Mouse (Mus musculus) layer of hippocampus, postnatal 25 days (tissue): ENCODE measurements around the gene Afg3l1. TPM values are rescaled to one million over a fixed set of nuclear protein-coding genes. Genes with fewer than 3 reads are reported as not detected.
"Not testable (repeated sequence)": the region's sequence is repeated elsewhere in the genome, so short reads cannot be mapped to it uniquely, and the experiment has no call there.

Source experiments
- DNase-seq, 2 experiments: peaks; one replicate each; pipeline ENCODE4 v3.0.0; 2022; ENCODE audit warnings: mixed read lengths in 2 of 2, low spot score in 1 of 2; ENCODE audit errors: extremely low spot score in 1 of 2
- total RNA-seq, 2 experiments: library from RNA; stranded (reverse); gene quantifications; 2 replicates each; pipeline ENCODE4 v1.2.3; 2021

Gene Afg3l1
- total RNA-seq, 2 experiments from 2014 or later, result 28.1 to 30.6 TPM

DNA sequence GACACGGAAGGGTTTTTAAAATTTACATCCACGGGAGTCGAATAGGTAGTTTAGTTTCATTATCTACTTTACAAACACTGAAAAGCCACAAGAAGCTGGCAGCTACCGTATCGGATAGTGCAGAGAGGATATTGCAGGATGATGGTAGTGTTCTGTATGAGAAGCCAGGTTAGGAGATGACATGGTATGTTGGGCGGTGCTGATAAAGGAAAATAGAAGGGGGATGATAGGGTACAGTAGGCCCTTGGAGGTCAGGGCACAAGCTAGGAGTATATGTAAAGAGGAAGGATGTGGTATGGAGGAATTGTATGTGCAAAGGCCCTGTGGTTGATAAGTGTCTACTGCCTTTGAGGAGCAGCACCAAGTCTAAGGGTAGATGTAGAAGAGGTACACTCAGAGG lies 23.1 kb upstream of the Afg3l1 start:
- DNase-seq, result no peak

DNA sequence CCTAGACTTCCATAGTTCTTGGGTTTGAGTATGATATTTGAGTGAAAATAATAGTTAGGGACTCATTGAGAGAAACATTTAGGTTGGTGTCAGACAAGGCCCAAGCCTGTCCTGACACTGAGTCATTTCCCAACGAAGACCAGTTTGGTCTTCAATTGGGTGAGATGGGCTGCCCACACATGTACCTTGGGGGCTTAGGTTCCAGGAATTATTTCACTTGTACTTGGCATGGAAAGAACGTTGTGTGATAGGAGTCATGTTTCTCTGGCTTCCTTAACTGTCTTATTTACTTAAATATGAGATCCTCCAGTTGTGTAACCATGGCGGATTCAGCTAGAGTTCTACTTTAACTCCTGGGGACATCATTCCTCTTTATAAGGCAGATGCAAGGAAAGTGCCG lies 14.1 kb upstream of the Afg3l1 start:
- DNase-seq, result no peak

DNA sequence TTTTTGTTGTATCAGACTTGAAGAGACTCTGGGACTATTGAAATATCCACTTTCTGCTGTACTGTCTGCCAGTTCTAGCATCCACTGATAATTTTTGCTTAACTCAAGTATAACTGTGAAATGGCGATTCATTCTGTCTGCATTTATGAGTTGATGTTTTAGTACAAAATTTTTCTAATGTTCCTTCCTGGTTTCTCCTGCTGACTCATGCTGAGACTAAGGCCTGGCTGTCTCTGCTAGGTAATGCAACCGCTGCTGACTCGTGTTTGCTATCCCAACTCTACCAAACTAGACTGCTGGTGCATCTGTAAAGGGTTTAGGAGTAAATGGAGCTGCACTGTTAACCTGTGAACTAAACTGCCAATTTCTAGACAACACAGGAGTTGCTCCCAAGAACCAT lies 10.2 kb upstream of the Afg3l1 start:
- DNase-seq, result no peak

DNA sequence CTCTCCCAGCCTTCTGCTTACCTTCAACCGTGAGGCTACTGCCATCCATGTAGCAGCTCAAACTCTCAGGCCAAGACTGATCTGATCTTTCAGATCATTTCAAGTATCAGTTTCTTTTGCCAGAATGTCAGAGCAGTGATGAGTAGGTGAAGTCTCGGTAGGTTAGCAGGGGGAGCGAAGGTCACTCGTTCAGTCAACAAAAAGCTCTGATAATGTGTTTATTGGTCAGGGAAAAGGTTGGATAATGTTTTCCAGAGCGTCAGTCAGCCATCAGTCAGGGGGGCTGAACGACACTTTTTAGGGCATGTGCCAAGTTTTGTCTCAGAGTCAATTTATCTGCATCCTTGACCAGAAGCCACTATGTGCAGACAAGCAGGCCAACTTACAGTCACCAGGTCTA lies 4.7 kb upstream of the Afg3l1 start:
- not testable (repeated sequence) for DNase-seq

DNA sequence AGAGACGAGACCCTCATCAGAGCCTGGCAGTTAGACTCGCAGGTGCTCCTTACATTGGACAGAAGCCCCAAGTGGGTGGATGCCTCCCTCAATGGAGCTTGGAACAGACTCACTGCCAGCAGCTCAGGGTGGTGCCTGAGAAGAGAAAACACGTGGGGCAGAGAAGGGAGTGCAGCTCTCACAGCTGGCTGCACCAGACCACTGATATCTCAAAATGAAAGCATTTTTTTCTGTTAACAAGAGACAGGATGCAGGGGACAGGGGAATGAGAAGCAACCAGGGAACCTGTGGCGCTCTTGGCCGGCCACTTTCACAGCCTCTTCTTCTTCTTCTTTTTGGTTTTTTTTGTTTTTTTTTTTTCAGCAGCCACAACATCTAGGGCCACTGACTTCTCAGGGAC lies 3.2 kb upstream of the Afg3l1 start:
- not testable (repeated sequence) for DNase-seq

DNA sequence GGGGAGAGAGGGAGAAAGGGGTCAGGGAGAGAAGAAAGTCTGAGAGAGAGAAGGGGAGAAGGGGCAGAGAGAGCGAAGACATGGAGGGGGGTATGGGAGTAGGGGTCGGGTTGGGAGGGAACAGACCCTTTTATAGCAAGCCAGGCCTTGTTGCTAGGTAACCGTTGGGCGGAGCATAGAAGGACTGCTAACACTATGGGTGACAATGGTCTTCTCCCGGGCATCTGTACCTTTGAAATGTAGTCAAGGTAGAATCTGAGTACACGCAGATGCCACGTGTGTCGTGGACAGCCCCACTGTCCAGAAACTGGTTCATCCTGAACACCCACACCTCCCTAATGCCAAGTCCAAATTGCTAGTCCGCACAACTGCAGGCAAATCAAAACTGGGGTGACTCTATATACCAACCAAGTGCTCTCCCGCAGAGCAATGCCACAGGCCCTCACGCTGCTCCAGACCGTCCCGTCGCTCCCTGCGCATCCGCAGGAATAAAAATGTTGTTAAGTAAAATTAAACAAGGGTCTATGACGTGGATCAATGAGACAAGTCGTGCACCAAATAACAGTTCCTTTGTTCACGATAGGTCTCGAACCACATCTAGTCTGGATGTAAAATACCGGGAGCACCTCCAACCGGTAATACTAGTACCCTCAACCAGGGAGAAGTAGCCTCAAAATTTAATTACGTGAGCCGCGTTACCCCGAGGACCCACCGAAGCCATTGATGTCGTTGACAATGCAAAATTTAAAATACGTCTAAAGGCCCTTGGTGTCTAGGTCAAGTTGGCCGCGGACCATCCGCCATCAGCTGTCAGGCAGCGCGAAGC lies 579 bp upstream of the Afg3l1 start:
- peak; percentile 11 to 24 for DNase-seq

DNA sequence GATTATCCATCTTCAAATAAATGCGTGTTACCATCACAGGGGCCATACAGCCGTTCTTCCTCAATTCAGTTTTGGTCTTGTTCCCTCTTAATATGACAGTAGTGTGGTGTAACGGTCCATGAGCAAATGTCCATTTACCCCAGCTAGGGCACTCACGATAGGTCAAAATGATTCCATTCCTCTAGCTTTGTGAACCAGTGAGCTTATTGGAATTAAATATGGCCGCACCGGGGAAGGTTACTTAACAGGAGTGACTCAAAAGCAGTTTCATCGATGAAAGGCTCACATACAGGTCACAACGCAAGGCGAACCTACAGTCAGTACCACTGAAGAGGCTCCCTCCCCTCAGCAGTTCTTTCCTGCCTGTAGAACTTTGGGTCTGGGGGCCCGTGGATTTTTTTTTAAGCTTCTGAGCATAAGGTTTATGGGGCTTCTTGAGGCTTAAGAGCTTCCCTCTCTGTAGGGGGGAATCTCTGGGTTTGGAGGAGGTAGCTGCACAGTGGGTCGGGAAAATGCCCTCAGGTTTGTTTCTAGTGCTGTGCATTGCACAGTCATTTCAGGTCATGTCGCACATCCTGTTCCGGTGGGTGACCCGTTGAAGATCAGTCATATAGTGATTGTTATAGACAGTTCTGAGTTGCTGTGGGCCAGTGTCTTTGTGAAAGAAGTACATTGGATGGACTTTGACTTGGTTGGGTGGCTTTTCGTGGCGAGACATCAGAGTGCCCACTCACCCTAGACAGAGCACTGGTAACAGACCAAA lies 934 bp downstream of the Afg3l1 start:
- DNase-seq, result peak in 1 of 2 experiments; percentile 8

DNA sequence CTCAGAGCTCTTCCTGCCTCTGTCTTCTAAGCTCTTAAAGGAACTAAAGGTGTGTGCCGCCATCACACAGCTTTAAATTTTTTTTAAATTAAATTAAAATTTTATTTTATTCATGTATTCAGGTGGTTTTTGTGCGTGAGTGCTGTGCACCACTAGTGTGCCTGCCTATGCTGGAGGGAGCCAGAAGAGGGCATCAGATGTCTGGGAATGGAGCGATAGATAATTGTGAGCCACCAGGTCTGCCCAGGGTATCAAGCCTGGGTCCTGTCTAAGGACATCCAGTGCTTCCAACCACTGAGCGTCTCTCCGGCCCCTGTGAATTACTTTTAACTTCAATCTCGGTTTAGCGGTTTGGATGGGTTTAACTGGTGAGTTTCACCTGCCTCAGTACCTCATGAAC lies 4.9 kb downstream of the Afg3l1 start:
- no peak for DNase-seq

DNA sequence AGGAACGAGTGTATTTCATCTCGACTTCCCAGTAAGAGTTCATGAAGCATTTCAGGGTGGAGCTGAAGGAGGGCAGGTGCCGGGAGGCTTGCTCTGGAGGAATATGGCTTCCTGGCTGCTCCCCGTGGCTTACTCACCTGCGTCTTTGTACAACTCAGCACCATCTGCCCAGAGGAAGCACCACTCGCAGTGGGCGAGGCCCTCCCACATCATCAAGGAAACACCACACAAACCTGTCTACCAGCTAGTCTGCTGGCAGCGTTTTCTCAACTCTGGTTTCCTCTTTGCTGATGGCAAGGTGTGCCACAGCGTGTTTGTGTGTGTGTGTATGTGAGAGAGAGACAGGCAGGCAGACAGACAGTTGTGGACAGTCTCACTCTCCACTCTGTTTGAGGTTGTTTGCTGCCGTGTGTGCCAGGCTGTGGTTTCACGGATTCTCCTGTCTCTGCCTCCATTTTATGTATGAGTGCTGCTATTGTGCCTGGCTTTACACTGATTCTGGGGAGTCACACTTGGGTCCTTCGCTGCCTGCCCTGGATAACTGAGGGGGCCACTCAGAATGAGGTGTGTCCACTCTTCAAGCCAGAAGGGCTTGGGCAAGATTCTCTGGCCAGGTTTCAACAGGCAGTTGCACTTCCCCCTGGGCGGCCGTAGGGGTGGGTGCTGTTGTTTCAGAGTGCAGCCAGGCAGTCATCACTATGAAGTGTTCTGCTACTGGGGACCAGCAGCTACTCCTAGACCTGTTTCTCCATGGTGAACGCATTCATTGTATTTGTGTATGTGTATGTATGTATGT lies 13.8 kb downstream of the Afg3l1 start:
- no peak for DNase-seq

DNA sequence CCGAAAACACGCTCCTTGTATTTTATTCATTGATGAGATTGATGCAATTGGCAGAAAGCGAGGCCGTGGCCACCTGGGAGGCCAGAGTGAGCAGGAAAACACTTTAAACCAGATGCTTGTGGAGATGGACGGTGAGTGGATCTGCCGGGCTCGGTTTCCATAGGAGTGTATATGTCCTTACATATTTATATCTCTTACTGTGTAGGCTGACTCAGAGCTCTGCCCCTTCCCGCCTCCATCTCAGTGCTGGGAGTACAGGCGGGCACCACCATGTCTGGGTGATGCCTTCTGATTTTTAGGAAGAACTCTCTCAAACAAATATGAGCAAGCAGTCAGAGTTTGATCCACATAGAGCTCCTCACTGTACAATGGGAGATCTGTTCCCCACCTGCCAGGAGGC lies 15.2 kb downstream of the Afg3l1 start:
- DNase-seq, result no peak

DNA sequence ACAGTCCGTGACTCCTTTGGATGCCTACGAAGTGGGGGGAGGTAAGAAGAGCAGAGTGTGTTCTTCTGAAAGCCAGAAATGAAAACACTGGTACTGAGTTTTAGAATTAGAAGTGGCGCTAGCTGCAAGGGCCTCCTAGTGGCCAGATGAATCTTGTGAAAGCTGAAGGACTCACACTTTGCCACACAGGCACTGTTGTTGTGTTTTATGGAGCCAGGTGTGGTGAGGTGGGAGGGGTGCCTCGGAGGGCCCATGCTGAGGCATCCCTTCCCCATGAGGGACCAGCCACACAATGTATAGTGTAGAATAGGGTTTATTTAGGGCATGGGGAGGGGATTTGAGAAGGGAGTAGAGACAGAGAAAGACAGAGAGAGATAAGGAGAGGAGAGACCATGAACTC lies 20.0 kb downstream of the Afg3l1 start:
- no peak for DNase-seq

DNA sequence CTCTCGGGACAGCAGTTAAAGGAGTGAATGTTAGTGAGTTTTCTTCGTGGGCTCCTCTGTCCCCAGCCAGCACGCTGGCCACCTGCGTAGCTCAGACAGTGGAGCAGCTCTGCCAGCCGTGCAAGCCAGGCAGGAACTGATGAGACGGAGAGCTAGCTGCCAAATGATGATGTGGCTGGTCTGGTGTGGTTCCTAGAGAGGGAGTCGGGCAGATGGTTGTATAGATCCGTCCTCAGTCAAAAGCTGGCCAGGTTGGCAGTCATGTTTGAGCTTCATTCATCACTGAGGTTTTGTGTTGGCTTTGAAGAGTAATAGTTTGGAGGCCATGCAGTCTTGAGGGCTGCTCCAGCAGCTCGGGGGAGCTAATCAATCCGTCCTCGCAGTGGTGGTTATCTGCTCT lies 21.3 kb downstream of the Afg3l1 start:
- DNase-seq, result peak in 1 of 2 experiments; percentile 23

DNA sequence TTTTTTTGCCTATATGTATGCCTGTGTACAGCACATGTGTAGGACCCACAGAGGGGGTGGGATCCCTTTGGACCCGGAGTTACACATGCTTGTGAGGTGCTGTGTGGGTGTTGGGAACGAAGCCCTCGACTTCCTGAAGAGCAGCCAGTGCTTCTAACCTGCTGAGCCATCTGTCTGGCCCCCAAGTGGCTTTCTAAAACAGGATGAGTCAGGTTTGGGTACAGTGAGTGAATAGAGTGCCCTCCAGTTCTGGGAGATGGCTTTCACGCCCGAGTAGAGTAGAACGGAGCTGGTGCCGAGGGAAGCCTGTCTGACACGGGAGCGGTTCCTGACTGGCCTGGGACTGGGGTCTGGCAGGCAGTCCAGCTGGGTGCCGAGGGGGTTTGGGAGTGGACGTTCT lies 21.9 kb downstream of the Afg3l1 start:
- DNase-seq, result no peak

DNA sequence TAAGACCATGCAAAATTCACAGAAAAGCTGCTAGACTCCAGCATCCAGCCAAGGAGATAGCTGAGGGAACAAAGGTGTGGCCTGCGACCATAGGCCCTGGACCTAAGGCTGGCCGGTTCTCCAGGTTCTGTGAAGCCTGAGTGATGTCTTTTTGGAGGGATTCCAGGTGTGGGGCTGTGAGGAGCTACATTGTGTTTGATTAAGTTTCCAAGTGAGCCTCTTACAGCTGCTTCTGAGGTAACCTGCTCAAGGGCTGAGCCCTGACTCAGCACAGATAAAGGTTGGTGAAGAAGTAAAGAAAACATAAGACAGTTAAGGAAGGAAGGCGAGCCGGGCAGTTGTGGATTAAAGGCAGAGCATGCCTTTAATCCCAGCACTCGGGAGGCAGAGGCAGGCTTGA lies 24.5 kb downstream of the Afg3l1 start:
- DNase-seq, result no peak

DNA sequence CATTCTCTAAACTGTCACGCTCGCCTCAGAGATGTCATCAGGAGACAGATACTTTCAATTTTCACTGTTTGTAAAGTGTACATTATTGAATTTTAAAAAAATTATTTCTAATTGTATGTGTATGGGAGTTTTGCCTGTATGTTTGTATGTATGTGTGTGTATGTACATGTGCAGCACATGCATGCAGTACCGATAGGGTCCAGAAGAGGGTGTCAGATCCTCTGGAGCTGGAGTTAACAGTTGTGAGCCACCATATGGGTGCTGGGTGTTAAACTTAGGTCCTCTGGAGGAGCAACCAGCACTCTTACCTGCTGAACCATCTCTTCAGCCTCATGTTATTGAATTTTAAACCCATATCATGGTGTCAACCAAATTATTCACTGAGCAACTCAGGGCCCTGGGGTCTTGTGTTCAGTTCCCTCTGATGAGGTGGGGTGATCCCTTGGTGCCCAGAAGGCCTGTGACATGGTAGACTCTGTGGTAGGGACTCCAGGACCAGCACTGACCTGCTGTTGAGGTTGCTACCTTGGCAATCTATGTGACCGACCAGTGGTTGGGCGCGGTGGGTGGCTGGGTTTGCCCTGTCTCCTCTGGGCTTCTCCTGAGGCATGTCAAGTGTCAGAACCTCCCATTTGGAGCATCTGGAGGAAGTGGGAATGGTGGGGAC lies 26.2 kb downstream of the Afg3l1 start:
- DNase-seq, result no peak

DNA sequence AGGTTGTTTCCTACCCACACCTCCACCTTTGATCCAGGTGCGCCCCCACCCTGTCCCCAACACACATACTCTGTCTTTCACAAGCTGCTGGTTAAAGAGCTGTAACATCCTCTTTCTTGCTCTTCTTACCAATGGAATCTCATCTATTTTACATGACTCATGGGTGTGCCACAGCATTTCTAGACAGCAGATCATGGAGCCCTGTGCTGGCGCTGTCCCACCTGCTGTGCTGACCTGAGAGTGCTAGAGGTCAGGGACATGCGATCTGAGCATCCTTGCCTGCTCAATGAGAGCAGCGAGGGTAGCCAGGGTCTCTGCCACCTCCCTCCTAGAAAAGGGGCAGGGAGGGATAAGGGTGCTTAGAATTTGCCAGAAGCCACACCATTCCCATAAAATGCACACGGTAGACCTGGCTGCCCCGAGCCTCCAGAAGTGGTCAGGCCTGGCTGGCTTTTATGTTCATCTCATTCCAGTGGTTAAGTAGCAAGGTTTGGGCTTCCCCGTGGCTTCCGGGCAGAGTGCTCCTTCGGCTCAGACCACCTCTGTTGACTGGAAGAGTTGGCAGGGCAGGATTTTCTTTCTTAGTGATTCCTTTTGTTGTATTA lies 27.0 kb downstream of the Afg3l1 start:
- no peak for DNase-seq

DNA sequence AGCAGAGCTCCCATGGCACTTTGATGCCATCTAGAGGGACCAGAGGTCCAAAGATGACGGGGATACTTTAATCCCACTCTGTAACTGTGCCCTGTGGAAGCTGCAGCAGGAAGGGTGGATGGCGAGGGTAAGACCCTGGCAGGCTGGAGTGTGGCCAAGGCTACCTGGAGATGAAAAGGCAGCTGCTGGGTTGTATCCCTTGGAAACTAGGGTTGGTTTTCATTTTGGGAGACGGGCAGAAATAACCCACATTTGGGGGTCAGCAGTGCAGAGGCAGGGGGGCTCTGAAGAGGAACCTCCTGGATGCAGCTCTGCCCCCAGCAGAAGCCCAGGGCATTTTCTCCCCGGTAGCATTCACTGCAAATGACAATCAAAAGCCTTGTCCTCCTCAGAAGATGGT lies 27.6 kb downstream of the Afg3l1 start:
- DNase-seq, result no peak

DNA sequence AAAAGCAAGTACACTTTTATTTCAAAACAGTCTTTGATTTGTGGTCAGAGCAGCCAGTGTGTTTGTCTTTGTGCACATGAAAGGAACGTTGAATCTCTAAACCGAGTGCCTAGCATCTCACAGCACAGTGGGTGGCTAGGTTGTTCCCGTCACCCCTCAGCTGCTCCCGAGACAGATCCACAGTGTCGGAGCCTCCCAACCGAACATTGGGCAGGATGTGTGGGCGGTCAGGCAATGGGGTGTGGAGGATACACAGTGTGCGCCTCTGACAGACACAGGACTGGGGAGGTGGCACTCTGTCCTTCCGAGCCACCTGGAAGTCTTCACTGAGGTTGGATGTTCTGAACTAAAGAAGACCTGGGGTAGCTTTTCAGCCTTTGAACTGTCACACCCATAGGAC lies 28.0 kb downstream of the Afg3l1 start:
- no peak for DNase-seq

DNA sequence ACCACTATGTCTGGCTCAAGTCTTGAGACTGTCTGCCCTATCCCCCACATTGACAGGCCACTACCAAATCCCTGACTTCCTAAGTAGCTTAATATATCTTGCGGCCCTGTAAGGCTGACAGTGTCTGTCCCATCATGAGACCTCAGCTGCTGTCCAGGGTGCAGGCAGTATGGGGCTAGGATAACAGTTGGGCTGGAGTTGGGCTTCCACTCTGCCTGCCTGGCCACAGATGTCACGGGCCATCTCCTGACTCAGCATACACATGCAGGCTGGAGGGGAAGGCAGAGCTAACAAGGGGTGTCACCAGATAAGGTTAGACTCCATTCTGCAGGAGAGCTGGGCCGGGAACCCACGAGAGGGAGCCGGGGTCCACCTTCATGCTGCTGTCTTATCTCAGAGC lies 29.4 kb downstream of the Afg3l1 start:
- no peak for DNase-seq

DNA sequence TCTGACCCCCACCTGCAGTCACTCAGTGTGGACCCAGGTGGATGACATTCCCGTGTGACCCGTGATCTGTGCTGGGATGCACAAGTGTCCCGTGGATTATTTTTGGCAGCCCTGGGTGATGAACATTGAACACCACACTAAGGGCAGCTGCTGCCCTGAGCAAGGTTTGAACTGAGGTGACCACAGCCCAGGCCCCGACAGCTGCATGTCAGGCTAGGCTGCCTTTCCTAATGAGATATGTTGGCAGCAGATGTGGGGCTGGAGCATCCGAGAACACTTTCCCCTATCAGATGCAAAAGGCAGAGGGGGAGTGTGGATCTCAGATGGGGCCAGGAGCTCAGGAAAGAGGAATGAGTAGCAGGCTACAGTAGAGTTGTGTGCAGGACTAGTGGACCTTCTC lies 33.1 kb downstream of the Afg3l1 start:
- no peak for DNase-seq
